Mouse (Mus musculus): ENCODE measurements around the gene Pla2g4c. TPM values are rescaled to one million over a fixed set of nuclear protein-coding genes. Genes with fewer than 3 reads are reported as not detected.

Gene Pla2g4c
- polyA plus RNA-seq, 1 experiment from 2014 or later = 1.9 TPM

DNA sequence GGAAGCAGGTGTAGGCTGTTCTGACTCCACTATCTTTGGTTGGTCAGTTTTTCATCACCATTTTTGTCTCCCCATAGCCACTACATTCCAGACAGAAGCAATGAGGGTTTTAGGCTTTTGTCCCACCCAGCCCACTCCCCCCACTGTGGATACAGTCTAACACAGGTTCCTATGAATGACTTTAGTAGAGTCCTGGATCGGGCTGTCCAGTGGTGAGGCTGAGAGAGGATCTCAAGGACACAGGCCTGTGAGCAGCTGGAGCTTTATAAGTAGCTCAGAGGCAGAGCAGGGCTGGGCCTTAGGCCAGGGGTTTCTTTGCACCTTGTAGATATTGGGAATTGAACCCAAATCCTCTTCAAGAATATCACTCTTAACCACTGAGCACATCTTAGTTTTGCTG, 22.8 kb upstream of the Pla2g4c start:
- peaks cover 100% of the 10 kb centered on the region for H3K36me3 ChIP-seq
- no peak for DNase-seq (ENCODE audit: low spot score)
- no peak overlapping the region for H3K27ac ChIP-seq
- WGBS = 100% methylated on average over 1 of the region's 1 CpGs
- no peaks in the 10 kb centered on the region for H3K9me3 ChIP-seq (replicated peaks)
- no peaks in the 10 kb centered on the region for H3K4me1 ChIP-seq
- no peaks in the 10 kb centered on the region for H3K27me3 ChIP-seq (ENCODE audit: low read depth, poor library complexity, severe bottlenecking)
- no peak overlapping the region for H3K4me3 ChIP-seq

DNA sequence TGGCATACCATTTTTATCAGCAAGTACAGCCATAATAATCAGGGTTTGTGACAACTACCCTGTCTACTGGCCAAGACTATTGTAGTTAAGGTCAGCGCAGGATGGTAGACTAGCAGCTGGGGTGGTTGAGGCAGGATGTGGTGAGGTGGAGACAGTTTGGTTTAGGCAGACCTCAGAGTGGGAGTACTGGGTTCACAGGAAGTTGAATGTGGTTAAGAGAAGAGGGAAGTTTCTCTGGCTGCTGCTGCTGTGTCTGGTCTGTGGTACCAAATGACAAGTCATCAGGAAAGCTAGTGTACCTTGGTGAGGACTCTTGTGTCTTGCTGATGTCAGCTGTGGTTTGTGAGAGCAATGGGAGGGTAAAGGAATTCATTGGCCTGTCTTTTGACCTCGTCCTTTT, 21.7 kb upstream of the Pla2g4c start:
- Histone ChIP-seq H3K9me3 (replicated peaks) (no peaks in the 10 kb centered on the region), H3K36me3 (peaks cover 100% of the 10 kb centered on the region), H3K4me1 (no peaks in the 10 kb centered on the region), H3K27me3 (ENCODE audit: low read depth, poor library complexity, severe bottlenecking) (no peaks in the 10 kb centered on the region), H3K4me3 (no peak overlapping the region), H3K27ac (no peak overlapping the region)
- DNase-seq (ENCODE audit: low spot score) = no peak
- 83% methylated on average over 2 of the region's 2 CpGs for WGBS

DNA sequence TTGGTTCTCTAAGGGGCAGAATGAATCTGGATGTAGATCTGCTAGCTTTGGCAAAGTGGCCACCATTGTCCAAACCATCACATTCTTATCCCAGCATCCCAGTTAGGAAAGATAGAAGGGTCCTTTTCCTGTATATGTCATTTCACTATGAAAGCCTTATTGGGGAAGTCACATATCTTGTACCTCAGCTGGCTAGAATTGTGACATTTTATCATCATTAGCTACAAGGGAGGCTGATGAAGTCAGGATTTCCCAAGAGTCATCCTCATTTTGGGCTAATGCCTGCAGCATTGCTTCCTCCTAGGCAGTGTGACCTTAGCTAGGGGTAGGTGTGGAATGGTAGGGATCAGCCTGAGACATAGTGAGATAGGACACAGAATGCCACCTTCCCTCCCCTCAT, 21.1 kb upstream of the Pla2g4c start:
- H3K27me3 ChIP-seq (ENCODE audit: low read depth, poor library complexity, severe bottlenecking) = no peaks in the 10 kb centered on the region
- no peaks in the 10 kb centered on the region for H3K4me1 ChIP-seq
- no peaks in the 10 kb centered on the region for H3K9me3 ChIP-seq (replicated peaks)
- H3K36me3 ChIP-seq = peaks cover 100% of the 10 kb centered on the region
- DNase-seq (ENCODE audit: low spot score) = no peak
- H3K4me3 ChIP-seq = no peak overlapping the region
- H3K27ac ChIP-seq = no peak overlapping the region

DNA sequence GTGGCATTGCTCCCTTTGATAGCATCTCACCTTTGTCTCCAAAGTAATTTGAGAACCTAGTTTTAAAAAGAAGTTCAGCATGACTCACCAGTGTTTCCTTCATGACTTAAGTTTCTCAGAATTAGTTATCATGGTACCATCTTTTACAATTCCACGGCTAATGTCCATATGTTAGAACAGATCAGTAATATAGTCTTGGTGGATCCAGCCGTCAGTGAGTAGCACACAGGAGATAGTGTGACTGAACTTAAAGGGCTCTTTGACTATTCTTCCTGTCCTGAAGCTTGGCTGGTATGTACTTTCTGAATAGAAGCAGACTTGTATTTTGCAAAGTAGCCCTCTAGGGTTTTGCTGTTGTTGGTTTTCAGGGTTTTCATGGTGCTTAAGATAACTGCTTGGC, 15.0 kb upstream of the Pla2g4c start:
- Histone ChIP-seq H3K4me3 (no peak overlapping the region), H3K4me1 (no peaks in the 10 kb centered on the region), H3K9me3 (replicated peaks) (no peaks in the 10 kb centered on the region), H3K27me3 (ENCODE audit: low read depth, poor library complexity, severe bottlenecking) (no peaks in the 10 kb centered on the region), H3K27ac (no peak overlapping the region), H3K36me3 (peaks cover 99% of the 10 kb centered on the region)
- DNase-seq (ENCODE audit: low spot score) = no peak
- WGBS = 92% methylated on average over 2 of the region's 2 CpGs

DNA sequence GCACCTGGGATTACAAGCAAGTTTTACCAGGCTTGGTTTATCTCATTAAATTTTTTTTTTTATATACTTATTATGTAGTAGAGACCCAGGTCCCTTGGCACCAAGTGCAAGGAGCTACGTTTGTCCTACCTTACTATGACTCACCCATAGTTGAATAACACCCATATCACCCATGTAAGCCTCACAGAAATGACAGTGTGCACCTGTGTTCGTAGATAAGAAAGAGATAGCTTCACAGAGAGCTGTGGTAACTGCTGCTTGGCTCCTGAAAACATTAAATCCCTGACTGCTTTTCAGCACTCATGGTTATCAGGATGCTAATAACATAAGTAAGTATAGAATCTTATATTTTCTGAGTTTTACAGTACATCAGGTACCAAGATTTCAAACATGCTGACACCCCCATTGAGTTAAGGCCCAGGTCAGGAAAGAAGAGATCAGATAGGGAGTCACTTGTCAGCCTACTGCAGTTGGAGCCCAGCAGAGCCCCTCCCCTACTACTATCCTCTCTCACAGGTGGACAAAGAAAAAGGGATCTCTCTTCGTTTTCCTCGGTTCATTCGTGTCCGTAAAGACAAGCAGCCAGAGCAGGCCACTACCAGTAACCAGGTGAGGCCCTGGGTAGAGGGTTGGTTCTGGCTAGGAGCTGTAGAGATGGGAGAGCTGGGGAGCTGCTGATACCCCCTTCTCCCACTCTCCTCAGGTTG, 13.8 kb upstream of the Pla2g4c start:
- Histone ChIP-seq H3K27ac (no peak overlapping the region), H3K4me1 (no peaks in the 10 kb centered on the region), H3K27me3 (ENCODE audit: low read depth, poor library complexity, severe bottlenecking) (no peaks in the 10 kb centered on the region), H3K36me3 (peaks cover 90% of the 10 kb centered on the region), H3K4me3 (no peak overlapping the region), H3K9me3 (replicated peaks) (no peaks in the 10 kb centered on the region)
- DNase-seq (ENCODE audit: low spot score) = no peak
- 96% methylated on average over 6 of the region's 6 CpGs for WGBS

DNA sequence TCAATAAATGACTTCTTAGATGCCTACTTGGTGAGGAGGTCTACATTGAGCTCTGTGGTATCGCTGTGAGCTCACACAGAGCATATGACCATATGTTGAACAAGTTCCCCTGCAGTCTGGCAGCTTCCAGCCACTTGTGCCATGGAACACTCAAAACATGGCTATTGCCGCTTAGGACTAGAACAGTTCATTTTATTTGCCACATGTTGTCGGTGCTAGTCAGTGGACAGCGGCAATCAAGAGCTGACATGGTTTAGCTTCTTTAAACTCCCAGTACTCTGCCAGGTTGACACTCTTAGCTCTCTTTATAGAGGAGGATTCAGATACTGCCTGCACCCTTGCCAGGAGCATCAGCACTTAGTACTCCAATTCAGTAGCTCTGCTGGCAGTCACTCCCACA, 13.1 kb upstream of the Pla2g4c start:
- 97% methylated on average over 4 of the region's 4 CpGs for WGBS
- H3K36me3 ChIP-seq = peaks cover 89% of the 10 kb centered on the region
- no peak for DNase-seq (ENCODE audit: low spot score)

DNA sequence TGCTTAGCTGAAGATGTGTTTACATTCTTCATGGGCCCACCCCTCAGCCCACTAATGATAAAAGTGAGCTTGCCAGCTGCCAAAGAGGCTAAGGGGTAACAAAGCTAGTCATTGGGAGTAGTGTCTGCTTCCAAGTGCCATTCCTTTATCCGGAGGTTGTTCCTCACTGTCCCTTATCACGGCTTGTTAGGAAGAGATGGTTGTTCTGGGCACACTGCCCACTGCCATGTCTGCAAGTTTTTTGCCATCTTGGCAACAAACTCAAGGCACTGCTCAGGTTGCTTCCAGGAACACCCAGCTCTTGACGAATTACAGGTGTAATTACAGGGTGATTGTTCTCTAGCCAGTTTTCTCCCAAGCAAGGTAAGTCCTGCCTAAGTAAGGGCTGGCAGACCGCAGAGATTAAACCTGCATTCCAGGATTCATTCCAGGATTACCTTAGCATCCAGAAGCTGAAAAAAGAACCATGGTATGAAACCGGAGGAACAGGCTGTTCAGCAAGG, 10.3 kb upstream of the Pla2g4c start:
- Histone ChIP-seq H3K27ac (no peak overlapping the region), H3K27me3 (ENCODE audit: low read depth, poor library complexity, severe bottlenecking) (no peaks in the 10 kb centered on the region), H3K9me3 (replicated peaks) (no peaks in the 10 kb centered on the region), H3K4me3 (no peak overlapping the region), H3K36me3 (peaks cover 62% of the 10 kb centered on the region), H3K4me1 (no peaks in the 10 kb centered on the region)
- DNase-seq (ENCODE audit: low spot score) = no peak
- 86% methylated on average over 5 of the region's 5 CpGs for WGBS

More for the DNA sequence above, 13.1 kb upstream of the Pla2g4c start:
- Histone ChIP-seq H3K9me3 (replicated peaks) (no peaks in the 10 kb centered on the region), H3K4me1 (no peaks in the 10 kb centered on the region), H3K27me3 (ENCODE audit: low read depth, poor library complexity, severe bottlenecking) (no peaks in the 10 kb centered on the region), H3K27ac (no peak overlapping the region), H3K4me3 (no peak overlapping the region)

DNA sequence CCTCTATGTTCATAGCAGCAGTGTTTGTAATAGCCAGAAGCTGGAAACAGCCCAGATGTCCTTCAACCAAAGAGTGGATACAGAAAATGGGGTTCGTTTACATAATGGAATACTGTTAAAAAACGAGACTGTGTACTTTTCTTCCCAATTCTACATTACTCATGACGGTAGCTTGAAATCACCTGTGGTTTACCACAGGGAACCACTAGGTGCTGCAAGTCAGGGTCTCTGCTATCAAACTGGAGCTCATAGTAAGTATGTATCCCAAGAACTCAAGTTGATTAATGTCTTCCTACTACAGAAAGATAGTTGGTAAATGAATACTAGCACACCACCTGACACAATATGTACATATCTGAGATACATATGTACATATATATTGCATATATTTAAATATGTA, 3.0 kb upstream of the Pla2g4c start:
- Histone ChIP-seq H3K27me3 (ENCODE audit: low read depth, poor library complexity, severe bottlenecking) (no peaks in the 10 kb centered on the region), H3K4me1 (no peaks in the 10 kb centered on the region), H3K9me3 (replicated peaks) (no peaks in the 10 kb centered on the region), H3K27ac (no peak overlapping the region), H3K36me3 (peaks cover 4% of the 10 kb centered on the region; the same call in 1 of the 2 replicates), H3K4me3 (no peak overlapping the region)
- no peak for DNase-seq (ENCODE audit: low spot score)
- 93% methylated on average over 3 of the region's 3 CpGs for WGBS

DNA sequence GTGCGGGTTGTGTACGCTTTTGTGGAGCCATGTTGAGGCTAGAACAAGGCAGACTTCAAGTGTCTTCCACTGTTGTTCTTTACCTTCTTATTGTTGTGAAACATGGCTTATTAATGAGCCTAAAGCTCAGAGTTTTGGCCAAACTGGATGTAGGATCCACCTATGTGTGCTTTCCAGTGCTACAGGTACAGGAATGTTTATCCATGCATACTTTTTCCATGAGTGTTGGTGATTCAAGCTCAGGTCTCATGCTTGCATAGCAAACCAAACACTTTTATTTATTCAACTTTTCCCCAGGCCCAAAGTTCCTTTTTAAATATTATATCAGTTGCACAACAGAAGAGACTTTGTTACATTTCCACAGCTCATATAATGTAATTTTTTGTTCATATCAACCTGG, 6.1 kb downstream of the Pla2g4c start:
- WGBS = 90% methylated on average over 2 of the region's 2 CpGs
- no peak overlapping the region for H3K4me3 ChIP-seq
- no peaks in the 10 kb centered on the region for H3K9me3 ChIP-seq (replicated peaks)
- no peaks in the 10 kb centered on the region for H3K27me3 ChIP-seq (ENCODE audit: low read depth, poor library complexity, severe bottlenecking)
- H3K27ac ChIP-seq = no peak overlapping the region
- DNase-seq (ENCODE audit: low spot score) = no peak
- no peaks in the 10 kb centered on the region for H3K4me1 ChIP-seq
- peaks cover 34% of the 10 kb centered on the region for H3K36me3 ChIP-seq

DNA sequence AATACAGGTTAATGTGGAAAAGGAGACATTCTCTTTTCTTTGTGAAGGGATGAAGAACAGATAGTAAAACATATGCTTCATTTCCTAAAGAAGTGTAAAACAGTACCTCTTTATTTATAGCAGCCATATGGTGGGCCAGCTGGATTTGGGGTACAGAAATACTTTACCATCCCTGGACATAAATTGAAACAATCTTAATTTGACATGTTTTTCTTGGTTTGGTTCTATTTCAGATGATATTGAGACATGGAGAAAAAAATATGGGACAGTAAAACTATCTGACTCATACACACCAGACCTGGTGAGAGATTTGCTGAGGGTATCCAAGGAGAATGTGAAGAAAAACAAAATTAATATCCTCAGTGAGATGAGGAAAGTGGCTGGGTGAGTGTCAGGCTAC, 31.5 kb downstream of the Pla2g4c start:
- no peak for DNase-seq (ENCODE audit: low spot score)
- Histone ChIP-seq H3K4me1 (no peaks in the 10 kb centered on the region), H3K27ac (no peak overlapping the region), H3K9me3 (replicated peaks) (no peaks in the 10 kb centered on the region; the same call in 1 of the 2 replicates), H3K27me3 (ENCODE audit: low read depth, poor library complexity, severe bottlenecking) (no peaks in the 10 kb centered on the region), H3K36me3 (peaks cover 66% of the 10 kb centered on the region), H3K4me3 (no peak overlapping the region)

DNA sequence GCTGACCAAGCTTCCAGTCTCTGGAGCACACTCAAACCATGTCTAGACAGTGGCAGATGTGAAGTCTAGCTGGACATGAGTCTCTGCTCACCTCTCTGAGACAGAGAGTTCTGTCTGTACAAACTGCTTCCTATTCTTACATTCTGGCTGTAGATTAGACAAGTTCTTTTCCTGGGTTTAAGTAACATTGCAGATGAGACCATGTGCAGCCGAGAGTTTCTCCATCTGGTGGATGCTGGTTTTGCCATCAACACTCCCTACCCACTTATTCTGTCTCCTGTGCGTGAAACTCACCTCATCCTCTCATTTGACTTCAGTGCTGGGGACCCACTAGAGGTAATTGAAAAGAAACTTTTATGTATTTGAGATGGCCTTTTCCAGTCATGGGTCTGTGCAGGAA, 56.1 kb downstream of the Pla2g4c start:
- H3K27ac ChIP-seq = no peak overlapping the region
- H3K9me3 ChIP-seq (replicated peaks) = no peaks in the 10 kb centered on the region
- no peaks in the 10 kb centered on the region for H3K4me1 ChIP-seq
- no peaks in the 10 kb centered on the region for H3K36me3 ChIP-seq
- DNase-seq (ENCODE audit: low spot score) = no peak
- no peaks in the 10 kb centered on the region for H3K27me3 ChIP-seq (ENCODE audit: low read depth, poor library complexity, severe bottlenecking)
- H3K4me3 ChIP-seq = no peak overlapping the region
- WGBS = 85% methylated on average over 2 of the region's 2 CpGs

DNA sequence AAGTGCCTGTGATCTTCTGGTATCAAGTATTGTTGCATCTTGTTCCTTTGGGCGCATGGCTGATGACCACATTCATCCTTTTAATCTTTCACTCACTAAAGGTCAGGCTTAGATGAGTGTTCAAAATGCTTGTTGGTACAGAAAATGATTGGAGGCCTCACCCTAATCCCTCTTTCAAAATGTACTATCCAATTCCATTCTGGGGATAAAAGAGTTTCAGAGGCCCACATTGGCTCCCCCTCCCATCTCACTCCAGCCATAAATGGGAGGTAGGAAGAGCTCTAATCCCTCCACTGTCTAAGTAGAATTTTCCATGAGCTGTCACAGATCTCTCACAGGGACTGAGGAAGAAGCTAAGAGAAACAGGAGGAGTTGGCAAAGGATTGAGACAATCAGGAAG, 73.4 kb downstream of the Pla2g4c start, which contains the start of gene Cabp5:
TSS of gene Cabp5 (plus strand) at position 301 of the 400 bp plus-strand sequence.
- Histone ChIP-seq H3K27ac (no peak within 1 kb of the TSS), H3K4me1 (no peaks in the 10 kb centered on the region), H3K9me3 (replicated peaks) (no peaks in the 10 kb centered on the region), H3K27me3 (ENCODE audit: low read depth, poor library complexity, severe bottlenecking) (no peaks in the 10 kb centered on the region), H3K36me3 (no peaks in the 10 kb centered on the region), H3K4me3 (no peak within 1 kb of the TSS)
- WGBS = 92% methylated on average over 1 of the region's 1 CpGs
- DNase-seq (ENCODE audit: low spot score) = no peak
